Mouse (Mus musculus) heart, postnatal 0 days (tissue): Measurements from ENCODE around the gene Nos1ap.

Experiments
- CTCF ChIP-seq: IDR thresholded peaks from 2 replicates; pipeline ENCODE4 v1.5.1; 2016; ENCODE audit warnings: antibody characterized with exemption, control low read depth, low read depth
- EP300 ChIP-seq: IDR thresholded peaks from 2 replicates; pipeline ENCODE4 v1.6.1; 2016; ENCODE audit warnings: antibody characterized with exemption, low read depth

- no peak for TF ChIP-seq CTCF
- TF ChIP-seq EP300: no peak
These were observed 222.5 kb downstream of the Nos1ap start for GRCm38 (mm10) chr1:170366981-170367700.
